Mouse (Mus musculus): ENCODE data around the gene Clec4n. TPM values are rescaled to one million over a fixed set of nuclear protein-coding genes. Genes with fewer than 3 reads are reported as not detected.
"Not testable (repeated sequence)": the region's sequence is repeated elsewhere in the genome, so short reads cannot be mapped to it uniquely, and the experiment has no call there.

The Clec4n gene
- polyA plus RNA-seq (2016; fragmentation: Nextera tagmentation; extraction: Ambion mirVana) = 0.20 and 0.22 TPM in 2 replicates

DNA sequence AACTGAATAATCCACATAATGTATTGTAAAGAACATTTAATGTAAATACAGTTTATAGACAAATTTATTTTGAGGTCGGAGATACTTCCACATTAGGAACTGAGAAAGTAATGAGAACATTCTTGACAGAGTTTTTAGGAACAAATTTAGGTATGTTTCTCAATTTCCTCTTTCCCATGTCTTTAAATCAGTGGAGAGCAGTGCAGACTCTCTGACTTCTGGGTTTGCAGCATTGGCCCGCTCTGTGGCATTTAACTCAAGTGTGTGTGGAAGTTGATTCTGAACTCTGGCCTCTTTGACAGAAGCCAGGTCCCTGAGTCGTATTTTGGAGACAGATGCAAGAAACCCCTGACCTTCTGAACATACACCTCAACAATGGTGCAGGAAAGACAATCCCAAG is at the start of gene Clec4n:
Clec4n (plus strand) TSS at position 200 of the 400 bp plus-strand sequence.
- Histone ChIP-seq H3K4me3 (no peak within 1 kb of the TSS), H3K9ac (no peak within 1 kb of the TSS), H3K36me3 (no peaks in the 10 kb centered on the region), H3K27ac (ENCODE audit: poor library complexity, severe bottlenecking) (no peak within 1 kb of the TSS), H3K27me3 (replicated peaks) (no peaks in the 10 kb centered on the region), H3K4me1 (replicated peaks) (no peaks in the 10 kb centered on the region), H3K4me2 (no peak within 1 kb of the TSS), H3K9me3 (replicated peaks) (0 out of 2 replicates have a peak, but pooled peaks cover 6% of the 10 kb centered on the region)
- WGBS = 59% methylated on average over 3 of the region's 3 CpGs
- no peak for ATAC-seq (ENCODE audit: insufficient number of reproducible peaks, low FRiP score)

GRCm38 (mm10) chr6:123184862-123185261 is 44.8 kb upstream of the Clec4n start:
- not testable (repeated sequence) for H3K4me2 ChIP-seq; H3K36me3 ChIP-seq; H3K4me1 ChIP-seq (replicated peaks); H3K27me3 ChIP-seq (replicated peaks); H3K9me3 ChIP-seq (replicated peaks); H3K4me3 ChIP-seq; H3K9ac ChIP-seq; ATAC-seq (ENCODE audit: insufficient number of reproducible peaks, low FRiP score); H3K27ac ChIP-seq (ENCODE audit: poor library complexity, severe bottlenecking)
- WGBS = 59% methylated on average over 2 of the region's 2 CpGs

DNA sequence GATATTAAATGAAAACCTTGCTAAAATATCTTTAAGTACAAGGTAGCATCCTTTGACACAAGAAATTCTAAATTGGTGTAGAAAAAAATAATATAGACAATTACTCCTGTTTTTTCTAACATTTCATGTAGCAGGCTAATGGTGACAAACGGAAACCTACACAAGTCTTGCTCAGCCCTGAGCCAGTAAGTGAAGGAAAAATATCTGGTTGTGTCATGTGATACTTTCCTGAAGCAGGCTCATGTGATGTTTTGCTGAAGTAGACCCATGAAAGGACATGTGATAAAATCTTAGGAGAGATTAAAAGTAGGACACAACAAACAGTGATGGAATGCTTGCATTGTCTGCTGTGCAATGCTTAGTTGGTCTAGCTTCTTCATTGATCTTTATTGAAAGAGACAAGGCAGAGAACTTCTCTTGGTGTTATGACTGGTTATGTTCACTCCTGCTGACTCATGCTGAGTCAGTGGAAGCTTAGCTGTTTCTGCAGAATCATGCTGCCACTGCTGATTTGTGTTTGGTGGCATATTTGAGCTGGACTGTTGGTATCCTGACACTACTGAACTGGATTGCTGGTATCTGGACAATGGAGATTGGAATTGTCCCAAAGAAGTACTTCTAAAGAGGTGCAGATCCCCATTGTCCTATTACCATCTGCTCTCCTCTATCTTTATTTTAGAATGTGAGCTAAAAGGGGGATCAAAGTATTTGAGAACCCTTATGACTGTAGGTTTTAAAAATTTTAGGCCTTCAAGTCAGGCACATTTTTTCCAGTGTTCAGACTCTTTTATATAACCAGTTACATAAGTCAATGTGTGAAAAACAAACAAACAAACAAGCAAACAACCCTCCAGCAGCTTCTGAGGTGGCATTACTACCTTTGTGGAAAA is 22.2 kb upstream of the Clec4n start:
- no peak overlapping the region for H3K4me3 ChIP-seq
- no peak overlapping the region for H3K27ac ChIP-seq (ENCODE audit: poor library complexity, severe bottlenecking)
- no peak overlapping the region for H3K9ac ChIP-seq
- H3K36me3 ChIP-seq = no peaks in the 10 kb centered on the region
- H3K9me3 ChIP-seq (replicated peaks) = peaks cover 16% of the 10 kb centered on the region
- 85% methylated on average over 1 of the region's 1 CpGs for WGBS
- ATAC-seq (ENCODE audit: insufficient number of reproducible peaks, low FRiP score) = peak; percentile 80
- H3K27me3 ChIP-seq (replicated peaks) = no peaks in the 10 kb centered on the region
- no peak overlapping the region for H3K4me2 ChIP-seq
- no peaks in the 10 kb centered on the region for H3K4me1 ChIP-seq (replicated peaks)

DNA sequence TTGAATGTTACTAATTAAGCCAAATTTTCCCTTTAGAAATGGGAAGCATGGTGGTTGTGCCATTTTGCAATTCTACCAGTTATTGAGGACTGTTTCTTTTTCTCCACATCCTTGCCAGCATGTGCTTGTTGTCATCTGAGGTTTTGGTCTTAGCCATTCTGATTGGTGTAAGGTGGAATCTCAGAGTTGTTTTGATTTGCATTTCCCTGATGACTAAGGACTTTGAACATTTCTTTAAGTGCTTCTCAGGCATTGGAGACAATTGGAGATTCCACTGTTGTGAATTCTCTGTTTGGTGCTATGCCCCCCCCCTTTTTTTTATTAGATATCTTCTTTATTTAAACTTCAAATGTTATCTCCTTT is 21.6 kb upstream of the Clec4n start:
- not testable (repeated sequence) for H3K4me3 ChIP-seq; H3K9ac ChIP-seq; H3K4me1 ChIP-seq (replicated peaks); H3K36me3 ChIP-seq; H3K27me3 ChIP-seq (replicated peaks); ATAC-seq (ENCODE audit: insufficient number of reproducible peaks, low FRiP score); H3K27ac ChIP-seq (ENCODE audit: poor library complexity, severe bottlenecking); H3K4me2 ChIP-seq
- H3K9me3 ChIP-seq (replicated peaks) = peaks cover 16% of the 10 kb centered on the region

- Histone ChIP-seq H3K36me3 (no peaks in the 10 kb centered on the region), H3K9ac (no peak overlapping the region), H3K4me1 (replicated peaks) (no peaks in the 10 kb centered on the region), H3K9me3 (replicated peaks) (peaks cover 21% of the 10 kb centered on the region), H3K4me2 (no peak overlapping the region), H3K27me3 (replicated peaks) (no peaks in the 10 kb centered on the region), H3K27ac (ENCODE audit: poor library complexity, severe bottlenecking) (no peak overlapping the region), H3K4me3 (no peak overlapping the region)
- WGBS = 71% methylated on average over 1 of the region's 1 CpGs
- ATAC-seq (ENCODE audit: insufficient number of reproducible peaks, low FRiP score) = no peak
Measured at GRCm38 (mm10) chr6:123211726-123212125, 17.9 kb upstream of the Clec4n start.

- Histone ChIP-seq H3K27me3 (replicated peaks) (no peaks in the 10 kb centered on the region), H3K4me2 (no peak overlapping the region), H3K9me3 (replicated peaks) (peaks cover 9% of the 10 kb centered on the region), H3K27ac (ENCODE audit: poor library complexity, severe bottlenecking) (no peak overlapping the region), H3K4me3 (no peak overlapping the region), H3K9ac (no peak overlapping the region), H3K4me1 (replicated peaks) (no peaks in the 10 kb centered on the region), H3K36me3 (no peaks in the 10 kb centered on the region)
- 65% methylated on average over 2 of the region's 2 CpGs for WGBS
- ATAC-seq (ENCODE audit: insufficient number of reproducible peaks, low FRiP score) = no peak
Measured at GRCm38 (mm10) chr6:123227519-123228166, 2.0 kb upstream of the Clec4n start.

DNA sequence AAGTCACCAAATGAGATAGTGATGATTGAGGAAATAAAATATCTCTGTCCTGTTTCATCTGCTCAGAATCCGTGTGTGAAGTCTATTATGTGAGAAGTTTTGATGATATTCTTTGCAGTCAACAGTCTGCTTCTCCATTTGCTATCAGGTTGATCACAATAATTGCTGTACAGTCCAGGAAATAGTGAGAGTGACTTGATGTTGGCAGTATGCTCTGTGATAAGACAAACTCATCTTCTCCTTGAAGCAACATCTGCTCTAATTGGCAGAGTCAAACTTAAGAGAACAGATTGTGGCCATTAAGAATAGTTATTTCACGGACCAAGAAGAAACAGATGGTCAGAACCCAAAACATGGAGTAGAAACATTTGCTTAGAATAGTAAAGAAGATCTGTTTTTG is 1.5 kb downstream of the Clec4n start:
- Histone ChIP-seq H3K9me3 (replicated peaks) (0 out of 2 replicates have a peak, but pooled peaks cover 6% of the 10 kb centered on the region), H3K4me2 (no peak overlapping the region), H3K27me3 (replicated peaks) (no peaks in the 10 kb centered on the region), H3K4me1 (replicated peaks) (no peaks in the 10 kb centered on the region), H3K36me3 (no peaks in the 10 kb centered on the region), H3K27ac (ENCODE audit: poor library complexity, severe bottlenecking) (no peak overlapping the region), H3K9ac (no peak overlapping the region), H3K4me3 (no peak overlapping the region)
- ATAC-seq (ENCODE audit: insufficient number of reproducible peaks, low FRiP score) = no peak
- 56% methylated on average over 2 of the region's 2 CpGs for WGBS

DNA sequence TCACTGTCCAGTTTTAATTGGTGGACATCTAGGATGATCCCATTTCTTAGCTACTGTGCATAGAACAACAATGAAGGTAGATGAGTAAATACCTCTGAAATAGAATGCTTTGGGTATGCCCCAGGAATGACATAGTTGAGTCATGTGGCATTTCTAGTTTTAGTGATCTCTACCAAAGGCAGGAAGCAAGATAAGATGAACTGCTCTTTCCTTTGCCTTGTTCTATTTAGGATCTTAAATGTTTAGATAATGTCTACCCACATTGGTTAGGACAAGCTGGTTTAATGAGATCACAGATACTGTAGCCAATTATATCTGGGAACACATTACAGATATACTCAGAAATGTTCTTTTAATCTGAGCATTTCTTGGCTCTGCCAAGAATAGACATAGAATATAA is 7.9 kb downstream of the Clec4n start:
- H3K27me3 ChIP-seq (replicated peaks) = no peaks in the 10 kb centered on the region
- no peak overlapping the region for H3K4me2 ChIP-seq
- 0 out of 2 replicates have a peak, but pooled peaks cover 5% of the 10 kb centered on the region for H3K9me3 ChIP-seq (replicated peaks)
- H3K27ac ChIP-seq (ENCODE audit: poor library complexity, severe bottlenecking) = no peak overlapping the region
- no peaks in the 10 kb centered on the region for H3K4me1 ChIP-seq (replicated peaks)
- H3K9ac ChIP-seq = no peak overlapping the region
- H3K36me3 ChIP-seq = no peaks in the 10 kb centered on the region
- ATAC-seq (ENCODE audit: insufficient number of reproducible peaks, low FRiP score) = no peak
- no peak overlapping the region for H3K4me3 ChIP-seq

- H3K4me3 ChIP-seq = no peak overlapping the region
- WGBS = 75% methylated on average over 5 of the region's 5 CpGs
- H3K36me3 ChIP-seq = no peaks in the 10 kb centered on the region
- H3K4me1 ChIP-seq (replicated peaks) = no peaks in the 10 kb centered on the region
- H3K27me3 ChIP-seq (replicated peaks) = no peaks in the 10 kb centered on the region
- H3K27ac ChIP-seq (ENCODE audit: poor library complexity, severe bottlenecking) = no peak overlapping the region
- H3K9ac ChIP-seq = no peak overlapping the region
- no peak overlapping the region for H3K4me2 ChIP-seq
- no peaks in the 10 kb centered on the region for H3K9me3 ChIP-seq (replicated peaks)
- ATAC-seq (ENCODE audit: insufficient number of reproducible peaks, low FRiP score) = no peak
Measured at GRCm38 (mm10) chr6:123244201-123244600, 14.6 kb downstream of the Clec4n start.

- H3K9ac ChIP-seq; ATAC-seq (ENCODE audit: insufficient number of reproducible peaks, low FRiP score); H3K36me3 ChIP-seq; H3K4me1 ChIP-seq (replicated peaks); H3K9me3 ChIP-seq (replicated peaks); H3K4me2 ChIP-seq; H3K4me3 ChIP-seq; H3K27me3 ChIP-seq (replicated peaks); H3K27ac ChIP-seq (ENCODE audit: poor library complexity, severe bottlenecking): not testable (repeated sequence)
- WGBS = 77% methylated on average over 2 of the region's 2 CpGs
Measured at GRCm38 (mm10) chr6:123248862-123249261, 19.2 kb downstream of the Clec4n start.

GRCm38 (mm10) chr6:123252735-123253134 is 23.1 kb downstream of the Clec4n start:
- Histone ChIP-seq H3K27ac (ENCODE audit: poor library complexity, severe bottlenecking) (no peak overlapping the region), H3K4me1 (replicated peaks) (no peaks in the 10 kb centered on the region), H3K9ac (no peak overlapping the region), H3K27me3 (replicated peaks) (no peaks in the 10 kb centered on the region), H3K9me3 (replicated peaks) (peaks cover 6% of the 10 kb centered on the region), H3K4me3 (no peak overlapping the region), H3K36me3 (no peaks in the 10 kb centered on the region), H3K4me2 (no peak overlapping the region)
- no peak for ATAC-seq (ENCODE audit: insufficient number of reproducible peaks, low FRiP score)

All from heart, embryonic 12.5 days (tissue).